Mouse (Mus musculus): ENCODE data around the gene Ezr. TPM values are rescaled to one million over a fixed set of nuclear protein-coding genes. Genes with fewer than 3 reads are reported as not detected.

Ezr gene
- polyA plus RNA-seq, 1 experiment = 368 TPM

Other genes with a start within 250 kb of the Ezr start
- 2.5 and 6.7 TPM in 2 replicates for gene Dynlt1c, start 181.1 kb downstream of the Ezr start, polyA plus RNA-seq (2012; rRNA removed)
- 30.9 and 50.3 TPM in 2 replicates for gene Dynlt1f, start 126.9 kb downstream of the Ezr start, polyA plus RNA-seq (2012; rRNA removed)
- gene Sytl3, start 123.7 kb downstream of the Ezr start, polyA plus RNA-seq (2012; rRNA removed) = 2.5 and 6.4 TPM in 2 replicates
- gene Rsph3b, start 165.9 kb upstream of the Ezr start, polyA plus RNA-seq (2012; rRNA removed) = 17.8 and 33.4 TPM in 2 replicates
- 4.0 and 5.4 TPM in 2 replicates for gene Tagap1, start 178.4 kb upstream of the Ezr start, polyA plus RNA-seq (2012; rRNA removed)
- 55.4 and 58.7 TPM in 2 replicates for gene Rnaset2b, start 187.8 kb upstream of the Ezr start, polyA plus RNA-seq (2012; rRNA removed)
- 0.63 TPM in 1 of 2 replicates, not detected in the other for gene Gm49721, start 196.1 kb upstream of the Ezr start, polyA plus RNA-seq (2012; rRNA removed)
- gene Gm1604a, start 242.8 kb upstream of the Ezr start, polyA plus RNA-seq (2012; rRNA removed) = not detected in 2 replicates